Mouse (Mus musculus) erythroblast, embryonic 14.5 days (primary cell): ENCODE measurements around the gene Gm498.

Experiments
- GATA1 ChIP-seq: IDR thresholded peaks from 2 replicates; pipeline ENCODE4 v1.6.1; 2012; ENCODE audit warnings: low read length, inconsistent platforms, mixed read lengths
- TAL1 ChIP-seq: IDR thresholded peaks from 3 replicates; pipeline ENCODE4 v1.6.1; 2012; ENCODE audit warnings: low read length, inconsistent platforms, mixed read lengths

GRCm38 (mm10) chr7:143841301-143841700 is 25.3 kb upstream of the Gm498 start:
- no peak for TF ChIP-seq GATA1
- no peak for TF ChIP-seq TAL1
